Mouse (Mus musculus): ENCODE data around the gene Sh3kbp1. TPM values are rescaled to one million over a fixed set of nuclear protein-coding genes. Genes with fewer than 3 reads are reported as not detected.

Sh3kbp1 gene
- total and polyA plus RNA-seq, 3 experiments: 18.6 to 37.7 TPM; not detected in 1

GRCm38 (mm10) chrX:159708076-159708830 is 81.2 kb downstream of the Sh3kbp1 start:
- H3K27ac ChIP-seq (ENCODE audit: control insufficient read depth, low read depth, low read length): no peak overlapping the region
- no peak for TF ChIP-seq MAX (IDR thresholded peaks at IDR 0.05; ENCODE audit: low read length)
- no peak for TF ChIP-seq TAL1 (IDR thresholded peaks at IDR 0.05; ENCODE audit: low read length)
- H3K9me3 ChIP-seq (replicated peaks; ENCODE audit: insufficient read depth, low read length): no peaks in the 10 kb centered on the region
- H3K4me3 ChIP-seq (ENCODE audit: control insufficient read depth in 1 of 2, insufficient read depth in 1 of 2, low read depth in 2 of 2, low read length in 2 of 2): no peak overlapping the region
- H3K4me1 ChIP-seq (ENCODE audit: control insufficient read depth in 1 of 2, insufficient read depth in 2 of 2, low read length in 2 of 2): peaks cover 21 to 24% of the 10 kb centered on the region in 2 experiments
- H3K9ac ChIP-seq (ENCODE audit: control insufficient read depth, low read depth, low read length, poor library complexity, severe bottlenecking): no peak overlapping the region
- no peaks in the 10 kb centered on the region for H3K79me2 ChIP-seq (ENCODE audit: control insufficient read depth, insufficient read depth, low read length, poor library complexity)
- no peak for DNase-seq (ENCODE audit: low read depth, low spot score)
- no peaks in the 10 kb centered on the region for H3K27me3 ChIP-seq (ENCODE audit: control insufficient read depth in 1 of 2, insufficient read depth in 2 of 2, low read length in 2 of 2)
- peaks cover 0 to 19% of the 10 kb centered on the region in 2 experiments; a peak in 2 of 4 replicates for H3K36me3 ChIP-seq (ENCODE audit: control insufficient read depth in 1 of 2, insufficient read depth in 2 of 2, low read length in 2 of 2)

- TF ChIP-seq MYB (IDR thresholded peaks at IDR 0.05; ENCODE audit: low read depth, low read length) (no peak), EP300 (IDR thresholded peaks at IDR 0.05; ENCODE audit: low read depth in 1 of 2, low read length in 2 of 2) (no peak), MXI1 (IDR thresholded peaks at IDR 0.05; ENCODE audit: low read depth, low read length) (no peak), NELFE (IDR thresholded peaks at IDR 0.05; ENCODE audit: low read depth, low read length) (no peak), TAL1 (IDR thresholded peaks at IDR 0.05; ENCODE audit: low read length) (no peak), USF2 (IDR thresholded peaks at IDR 0.05; ENCODE audit: borderline replicate concordance in 1 of 2, insufficient read depth in 1 of 2, low read depth in 1 of 2, low read length in 2 of 2) (no peak), POLR2AphosphoS5 (IDR thresholded peaks at IDR 0.05; ENCODE audit: borderline replicate concordance, low read depth, low read length) (no peak), HCFC1 (IDR thresholded peaks at IDR 0.05; ENCODE audit: low read depth, low read length) (no peak), CHD1 (IDR thresholded peaks at IDR 0.05; ENCODE audit: low read depth, low read length) (no peak), ETS1 (IDR thresholded peaks at IDR 0.05; ENCODE audit: low read depth, low read length) (no peak), CTCF (IDR thresholded peaks at IDR 0.05 in 2 of 3, conservative IDR thresholded peaks at IDR 0.05 in 1 of 3; ENCODE audit: control insufficient read depth in 1 of 3, insufficient read depth in 1 of 3, low read depth in 2 of 3, low read length in 3 of 3, poor library complexity in 1 of 3, severe bottlenecking in 1 of 3) (no peak), NRF1 (IDR thresholded peaks at IDR 0.05; ENCODE audit: insufficient read depth, low read depth, low read length, poor library complexity, severe bottlenecking) (no peak), BHLHE40 (IDR thresholded peaks at IDR 0.05; ENCODE audit: borderline replicate concordance, low read depth, low read length) (no peak), ZMIZ1 (IDR thresholded peaks at IDR 0.05; ENCODE audit: low read depth, low read length) (no peak), UBTF (IDR thresholded peaks at IDR 0.05; ENCODE audit: borderline replicate concordance, insufficient read depth, low read depth, low read length) (no peak), GABPA (IDR thresholded peaks at IDR 0.05; ENCODE audit: low read depth, low read length) (no peak), TCF12 (IDR thresholded peaks at IDR 0.05; ENCODE audit: low read depth, low read length) (no peak)
- H3K36me3 ChIP-seq (ENCODE audit: control insufficient read depth in 1 of 2, insufficient read depth in 2 of 2, low read length in 2 of 2): peaks cover 0 to 19% of the 10 kb centered on the region in 2 experiments; a peak in 2 of 4 replicates
- H3K79me2 ChIP-seq (ENCODE audit: control insufficient read depth, insufficient read depth, low read length, poor library complexity): no peaks in the 10 kb centered on the region
- H3K9ac ChIP-seq (ENCODE audit: control insufficient read depth, low read depth, low read length, poor library complexity, severe bottlenecking): no peak overlapping the region
- H3K9me3 ChIP-seq (replicated peaks; ENCODE audit: insufficient read depth, low read length): no peaks in the 10 kb centered on the region
- no peak overlapping the region for H3K27ac ChIP-seq (ENCODE audit: control insufficient read depth, low read depth, low read length)
- peaks cover 18 to 24% of the 10 kb centered on the region in 2 experiments for H3K4me1 ChIP-seq (ENCODE audit: control insufficient read depth in 1 of 2, insufficient read depth in 2 of 2, low read length in 2 of 2)
- no peak for DNase-seq (ENCODE audit: low read depth, low spot score)
- H3K27me3 ChIP-seq (ENCODE audit: control insufficient read depth in 1 of 2, insufficient read depth in 2 of 2, low read length in 2 of 2): no peaks in the 10 kb centered on the region
- H3K4me3 ChIP-seq (ENCODE audit: control insufficient read depth in 1 of 2, insufficient read depth in 1 of 2, low read depth in 2 of 2, low read length in 2 of 2): no peak overlapping the region
These were observed 82.2 kb downstream of the Sh3kbp1 start for GRCm38 (mm10) chrX:159709296-159709695.
